Mouse (Mus musculus) heart, adult 18-20 months (tissue): ENCODE data around the gene Klhl42. TPM values are rescaled to one million over a fixed set of nuclear protein-coding genes. Genes with fewer than 3 reads are reported as not detected.

Experiments
- DNase-seq, 2 experiments: peaks; one replicate each; pipeline ENCODE4 v3.0.0; 2021 to 2022; ENCODE audit warnings: mixed read lengths in 1 of 2
- total RNA-seq, 2 experiments: library from RNA; stranded (reverse); gene quantifications; 2 replicates each; pipeline ENCODE4 v1.2.3; 2021

Gene Klhl42
- total RNA-seq, 2 experiments from 2014 or later = 4.2 to 5.0 TPM

DNA sequence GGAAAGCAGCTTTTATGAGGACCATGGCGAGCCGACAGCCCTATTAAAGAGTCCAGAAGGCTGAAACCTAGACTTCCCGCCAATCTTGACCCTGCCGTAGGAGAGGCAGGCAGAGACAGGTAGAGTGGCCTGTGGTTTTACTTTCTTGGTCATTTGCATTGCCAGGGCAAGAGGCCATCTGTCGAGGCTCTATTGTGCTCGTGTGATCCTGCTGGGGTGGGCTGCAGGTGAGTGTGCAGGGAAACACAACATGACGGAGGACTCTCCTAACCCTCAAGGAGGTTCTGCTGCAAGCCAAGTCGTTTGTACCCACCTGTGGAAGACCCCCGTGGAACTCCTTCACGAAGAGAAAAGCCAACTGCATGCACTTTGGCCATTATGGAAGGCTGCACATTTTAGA, 54.6 kb downstream of the Klhl42 start:
- DNase-seq = no peak

DNA sequence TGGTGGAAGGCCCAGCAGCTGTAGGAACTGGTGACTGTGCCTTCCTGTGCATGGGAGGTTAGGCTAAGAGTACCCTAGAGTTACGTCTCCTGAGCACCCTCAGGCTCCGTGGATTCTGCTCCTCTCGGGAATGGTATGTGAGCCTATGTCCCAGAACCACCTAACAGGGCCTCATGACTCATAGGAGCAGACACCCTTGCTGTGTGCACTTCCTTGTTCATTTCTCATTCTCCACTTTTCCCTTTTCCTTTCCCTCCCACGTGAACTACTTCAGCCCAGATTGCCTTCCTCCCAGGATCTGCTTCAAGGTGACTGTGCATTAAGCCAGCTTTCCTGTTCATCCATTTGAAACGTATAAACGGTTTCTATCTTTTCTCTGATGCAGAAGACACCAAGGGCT, 59.9 kb downstream of the Klhl42 start:
- no peak for DNase-seq

- no peak for DNase-seq
Observed at GRCm38 (mm10) chr6:147151839-147152238, 60.7 kb downstream of the Klhl42 start.

- DNase-seq = no peak
Observed at GRCm38 (mm10) chr6:147155085-147155484, 63.9 kb downstream of the Klhl42 start.

GRCm38 (mm10) chr6:147161818-147162584, 70.8 kb downstream of the Klhl42 start:
- DNase-seq = peak in 1 of 2 experiments; percentile 10

Other genes with a start within 250 kb of the Klhl42 start
- gene Smco2, start 241.3 kb upstream of the Klhl42 start, total RNA-seq = 1 to 10 TPM; 2.2 TPM
- gene Ppfibp1, start 202.9 kb upstream of the Klhl42 start, total RNA-seq = 100 to 1,000 TPM; 115 to 130 TPM
- gene 1700034J05Rik, start 137.0 kb upstream of the Klhl42 start, total RNA-seq = not detected
- 1 to 10 TPM in 1 of 2 experiments, under 1 TPM in 1; 0.95 to 1.2 TPM for gene Rep15, start 58.8 kb upstream of the Klhl42 start, total RNA-seq
- gene Mrps35, start 48.6 kb upstream of the Klhl42 start, total RNA-seq = 100 to 1,000 TPM; 170 to 189 TPM
- gene Mansc4, start 4.3 kb upstream of the Klhl42 start, total RNA-seq = not detected
- 1 to 10 TPM in 1 of 2 experiments, under 1 TPM in 1; 0.74 to 1.3 TPM for gene Pthlh, start 172.8 kb downstream of the Klhl42 start, total RNA-seq